Mouse (Mus musculus): ENCODE data around the gene Ccdc187.

DNA sequence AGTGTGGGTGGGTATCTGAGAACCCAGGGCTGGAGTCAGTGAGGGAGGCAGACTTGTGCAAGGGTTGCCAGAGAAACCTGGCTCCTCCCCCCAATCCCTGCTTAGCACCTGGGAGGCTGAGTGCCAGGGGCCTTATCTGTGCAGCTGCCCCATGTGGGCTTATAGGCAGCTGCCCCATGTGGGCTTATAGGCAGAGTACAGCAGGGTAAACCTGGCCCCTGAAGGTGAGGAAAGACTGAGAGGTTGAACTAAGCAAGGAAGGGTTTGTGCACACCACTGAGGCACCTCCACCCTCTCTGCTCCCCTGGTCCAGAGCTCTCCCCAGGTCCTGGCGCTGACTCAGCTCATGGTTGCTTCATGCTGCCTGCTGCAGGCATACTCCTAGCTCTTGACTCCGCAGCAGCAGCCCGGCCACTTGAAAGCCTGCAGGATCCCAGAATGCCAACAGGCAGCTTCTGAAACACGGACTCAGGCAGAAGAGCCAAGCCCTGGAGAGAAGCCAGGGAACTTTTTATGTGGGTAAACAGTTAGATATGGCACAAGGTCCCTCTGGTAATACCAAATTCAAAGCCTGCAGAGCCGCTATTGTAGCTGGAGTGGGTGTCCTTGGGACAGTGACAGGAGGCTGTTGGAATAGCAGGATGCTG is 5.9 kb upstream of the Ccdc187 start:
- TF ChIP-seq CTCF (IDR thresholded peaks at IDR 0.05; ENCODE audit: extremely low read depth, insufficient read depth, low read length) (no peak), POLR2A (IDR thresholded peaks at IDR 0.05; ENCODE audit: extremely low read depth, insufficient read depth, low read length) (no peak)
